Mouse (Mus musculus) CH12.LX (cell line): ENCODE measurements around the gene Cfap61. TPM values are rescaled to one million over a fixed set of nuclear protein-coding genes. Genes with fewer than 3 reads are reported as not detected.

ENCODE experiments used
- DNase-seq: peaks from one replicate; pipeline ENCODE4 v3.0.0-alpha.2; 2013; ENCODE audit errors: extremely low read depth
- H3K27ac ChIP-seq: 2 replicates; pipeline ENCODE4 v1.5.1; 2012; ENCODE audit warnings: low read depth, mild to moderate bottlenecking, control low read depth, moderate library complexity; ENCODE audit not compliant: insufficient read depth
- H3K27me3 ChIP-seq: replicated peaks from 2 replicates; pipeline ENCODE3; 2012; ENCODE audit warnings: inconsistent platforms
- H3K36me3 ChIP-seq, 2 experiments: replicated peaks in 1 of 2; 2 replicates each; pipeline versions ENCODE3 to v1.6.1; 2012; ENCODE audit warnings: inconsistent platforms in 1 of 2, low read length in 1 of 2, mild to moderate bottlenecking in 1 of 2, mixed read lengths in 1 of 2, moderate library complexity in 1 of 2; ENCODE audit not compliant: control insufficient read depth in 1 of 2, insufficient read depth in 1 of 2
- H3K4me1 ChIP-seq, 2 experiments: 2 replicates each; pipeline ENCODE4 v1.6.1; 2012; ENCODE audit warnings: inconsistent platforms in 1 of 2, moderate library complexity in 1 of 2; ENCODE audit not compliant: insufficient read depth in 2 of 2, control insufficient read depth in 1 of 2
- H3K4me2 ChIP-seq: 2 replicates; pipeline ENCODE4 v1.6.1; 2012; ENCODE audit warnings: low read depth, mild to moderate bottlenecking, control low read depth; ENCODE audit not compliant: poor library complexity, insufficient read depth, severe bottlenecking
- H3K4me3 ChIP-seq, 3 experiments: fragments of 150-350 bp in 1 of 3; sonication (generic) in 1 of 3; replicated peaks in 1 of 3; 2 replicates each; pipeline versions ENCODE3 to v1.5.1; 2011 to 2012; ENCODE audit warnings: low read depth in 2 of 3, low read length in 2 of 3, mild to moderate bottlenecking in 2 of 3, moderate library complexity in 2 of 3, control low read depth in 1 of 3, improper control_type of control experiment in 1 of 3, inconsistent platforms in 1 of 3, mixed read lengths in 1 of 3; ENCODE audit not compliant: poor library complexity in 1 of 3
- H3K79me2 ChIP-seq: replicated peaks from 2 replicates; pipeline ENCODE4 v1.6.1; 2012; ENCODE audit warnings: mild to moderate bottlenecking, moderate library complexity; ENCODE audit not compliant: control insufficient read depth, poor library complexity, insufficient read depth, severe bottlenecking; ENCODE audit errors: extremely low read depth
- H3K9ac ChIP-seq: 2 replicates; pipeline ENCODE4 v1.6.1; 2012; ENCODE audit warnings: low read depth, mild to moderate bottlenecking, control low read depth, moderate library complexity; ENCODE audit not compliant: insufficient read depth
- H3K9me3 ChIP-seq: replicated peaks from 2 replicates; pipeline ENCODE3; 2012; ENCODE audit warnings: low read length, inconsistent platforms, mixed read lengths
- BHLHE40 ChIP-seq: IDR thresholded peaks from 2 replicates; pipeline ENCODE4 v1.6.1; 2011; ENCODE audit warnings: mild to moderate bottlenecking, low read depth, low read length, improper control_type of control experiment
- CHD1 ChIP-seq: IDR thresholded peaks from 2 replicates; pipeline ENCODE4 v1.6.1; 2012; ENCODE audit warnings: low read depth, low read length, improper control_type of control experiment, inconsistent platforms
- CHD2 ChIP-seq: IDR thresholded peaks from 2 replicates; pipeline ENCODE4 v1.6.1; 2011; ENCODE audit warnings: low read length, improper control_type of control experiment
- CTCF ChIP-seq, 2 experiments: IDR thresholded peaks in 1 of 2; conservative IDR thresholded peaks in 1 of 2; 2 replicates each; pipeline ENCODE4 v1.5.1; 2011 to 2012; ENCODE audit warnings: low read depth in 2 of 2, low read length in 2 of 2, improper control_type of control experiment in 1 of 2, inconsistent platforms in 1 of 2, mild to moderate bottlenecking in 1 of 2, moderate library complexity in 1 of 2
- E2F4 ChIP-seq: IDR thresholded peaks from 2 replicates; pipeline ENCODE4 v1.6.1; 2011; ENCODE audit warnings: low read depth, low read length, improper control_type of control experiment; ENCODE audit not compliant: insufficient replicate concordance
- ELF1 ChIP-seq: IDR thresholded peaks from 2 replicates; pipeline ENCODE4 v1.6.1; 2014; ENCODE audit warnings: low read depth, mild to moderate bottlenecking, inconsistent platforms, low read length, improper control_type of control experiment
- ETS1 ChIP-seq: conservative IDR thresholded peaks from 2 replicates; pipeline ENCODE4 v1.6.1; 2012; ENCODE audit warnings: low read depth, mild to moderate bottlenecking, inconsistent platforms, low read length, improper control_type of control experiment, moderate library complexity
- HCFC1 ChIP-seq: IDR thresholded peaks from 2 replicates; pipeline ENCODE4 v1.6.1; 2012; ENCODE audit warnings: low read depth, mild to moderate bottlenecking, inconsistent platforms, low read length, improper control_type of control experiment
- JUN ChIP-seq: IDR thresholded peaks from 2 replicates; pipeline ENCODE4 v1.6.1; 2011; ENCODE audit warnings: low read depth, mild to moderate bottlenecking, low read length, improper control_type of control experiment, moderate library complexity; ENCODE audit not compliant: insufficient read depth
- KAT2A ChIP-seq: IDR thresholded peaks from 2 replicates; pipeline ENCODE4 v1.6.1; 2012; ENCODE audit warnings: low read length, improper control_type of control experiment, inconsistent platforms; ENCODE audit not compliant: insufficient replicate concordance
- MAZ ChIP-seq: IDR thresholded peaks from 2 replicates; pipeline ENCODE4 v1.6.1; 2012; ENCODE audit warnings: low read depth, mild to moderate bottlenecking, inconsistent platforms, low read length, improper control_type of control experiment, moderate library complexity
- MEF2A ChIP-seq: IDR thresholded peaks from 2 replicates; pipeline ENCODE4 v1.6.1; 2014; ENCODE audit warnings: low read depth, mild to moderate bottlenecking, inconsistent platforms, low read length, improper control_type of control experiment, borderline replicate concordance
- MXI1 ChIP-seq: IDR thresholded peaks from 2 replicates; pipeline ENCODE4 v1.6.1; 2011; ENCODE audit warnings: mild to moderate bottlenecking, low read depth, low read length, improper control_type of control experiment
- MYC ChIP-seq: IDR thresholded peaks from 2 replicates; pipeline ENCODE4 v1.6.1; 2011; ENCODE audit warnings: low read depth, mild to moderate bottlenecking, improper control_type of control experiment, low read length
- NELFE ChIP-seq: IDR thresholded peaks from 2 replicates; pipeline ENCODE4 v1.6.1; 2011; ENCODE audit warnings: low read depth, low read length, improper control_type of control experiment
- NRF1 ChIP-seq: IDR thresholded peaks from 2 replicates; pipeline ENCODE4 v1.6.1; 2014; ENCODE audit warnings: low read depth, mild to moderate bottlenecking, inconsistent platforms, low read length, improper control_type of control experiment, moderate library complexity
- RAD21 ChIP-seq: IDR thresholded peaks from 2 replicates; pipeline ENCODE4 v1.6.1; 2011; ENCODE audit warnings: low read depth, mild to moderate bottlenecking, low read length, improper control_type of control experiment, moderate library complexity
- RCOR1 ChIP-seq: conservative IDR thresholded peaks from 2 replicates; pipeline ENCODE4 v1.6.1; 2012; ENCODE audit warnings: low read depth, mild to moderate bottlenecking, inconsistent platforms, low read length, improper control_type of control experiment
- SIN3A ChIP-seq: IDR thresholded peaks from 2 replicates; pipeline ENCODE4 v1.6.1; 2012; ENCODE audit warnings: low read length, improper control_type of control experiment, inconsistent platforms
- SMC3 ChIP-seq: IDR thresholded peaks from 2 replicates; pipeline ENCODE4 v1.6.1; 2011; ENCODE audit warnings: low read depth, low read length, improper control_type of control experiment
- TCF12 ChIP-seq: IDR thresholded peaks from 2 replicates; pipeline ENCODE4 v1.6.1; 2014; ENCODE audit warnings: low read depth, mild to moderate bottlenecking, inconsistent platforms, low read length, improper control_type of control experiment
- UBTF ChIP-seq: IDR thresholded peaks from 2 replicates; pipeline ENCODE4 v1.6.1; 2012; ENCODE audit warnings: low read depth, mild to moderate bottlenecking, inconsistent platforms, low read length, improper control_type of control experiment, moderate library complexity
- USF1 ChIP-seq: IDR thresholded peaks from 2 replicates; pipeline ENCODE4 v1.6.1; 2014; ENCODE audit warnings: low read depth, mild to moderate bottlenecking, inconsistent platforms, low read length, improper control_type of control experiment
- USF2 ChIP-seq: conservative IDR thresholded peaks from 2 replicates; pipeline ENCODE4 v1.6.1; 2011; ENCODE audit warnings: low read depth, low read length, improper control_type of control experiment
- ZC3H11A ChIP-seq: IDR thresholded peaks from 2 replicates; pipeline ENCODE4 v1.6.1; 2012; ENCODE audit warnings: low read depth, mild to moderate bottlenecking, inconsistent platforms, low read length, improper control_type of control experiment
- ZMIZ1 ChIP-seq: IDR thresholded peaks from 2 replicates; pipeline ENCODE4 v1.6.1; 2012; ENCODE audit warnings: low read depth, mild to moderate bottlenecking, inconsistent platforms, low read length, improper control_type of control experiment
- ZNF384 ChIP-seq: IDR thresholded peaks from 2 replicates; pipeline ENCODE4 v1.6.1; 2012; ENCODE audit warnings: low read depth, low read length, improper control_type of control experiment, inconsistent platforms
- dilution Hi-C: fragments of 300-500 bp; cut with MboI; formaldehyde crosslinking; loops from 2 replicates; pipeline ENCODE4 v1.14.3; 2020; ENCODE audit warnings: low sequenced_read_pairs; ENCODE audit not compliant: extremely low pct_unique_long_range_greater_than_20kb, extremely low pct_ligation_motif_present
- in situ Hi-C: fragments of 300-500 bp; cut with MboI; formaldehyde crosslinking; loops from 3 replicates; pipeline ENCODE4 v1.14.3; 2019; ENCODE audit warnings: low sequenced_read_pairs, low pct_ligation_motif_present, low pct_unique_long_range_greater_than_20kb, mixed read lengths
- polyA plus RNA-seq: library from polyadenylated mRNA; unstranded; fragments of >175 nt; gene quantifications from 2 replicates; pipeline ENCODE4 v1.2.1, GENCODE M21; 2012; ENCODE audit warnings: low read depth; ENCODE audit not compliant: insufficient read length
- total RNA-seq, 2 experiments: library from RNA; depleted of rRNA; stranded (reverse); fragments of 300-350 nt in 1 of 2; fragments of >200 nt in 1 of 2; gene quantifications; 2 replicates each; pipeline ENCODE4 v1.2.3; 2012 to 2014

The Cfap61 gene
- total and polyA plus RNA-seq, 3 experiments: 0.34 TPM; not detected in 2

DNA sequence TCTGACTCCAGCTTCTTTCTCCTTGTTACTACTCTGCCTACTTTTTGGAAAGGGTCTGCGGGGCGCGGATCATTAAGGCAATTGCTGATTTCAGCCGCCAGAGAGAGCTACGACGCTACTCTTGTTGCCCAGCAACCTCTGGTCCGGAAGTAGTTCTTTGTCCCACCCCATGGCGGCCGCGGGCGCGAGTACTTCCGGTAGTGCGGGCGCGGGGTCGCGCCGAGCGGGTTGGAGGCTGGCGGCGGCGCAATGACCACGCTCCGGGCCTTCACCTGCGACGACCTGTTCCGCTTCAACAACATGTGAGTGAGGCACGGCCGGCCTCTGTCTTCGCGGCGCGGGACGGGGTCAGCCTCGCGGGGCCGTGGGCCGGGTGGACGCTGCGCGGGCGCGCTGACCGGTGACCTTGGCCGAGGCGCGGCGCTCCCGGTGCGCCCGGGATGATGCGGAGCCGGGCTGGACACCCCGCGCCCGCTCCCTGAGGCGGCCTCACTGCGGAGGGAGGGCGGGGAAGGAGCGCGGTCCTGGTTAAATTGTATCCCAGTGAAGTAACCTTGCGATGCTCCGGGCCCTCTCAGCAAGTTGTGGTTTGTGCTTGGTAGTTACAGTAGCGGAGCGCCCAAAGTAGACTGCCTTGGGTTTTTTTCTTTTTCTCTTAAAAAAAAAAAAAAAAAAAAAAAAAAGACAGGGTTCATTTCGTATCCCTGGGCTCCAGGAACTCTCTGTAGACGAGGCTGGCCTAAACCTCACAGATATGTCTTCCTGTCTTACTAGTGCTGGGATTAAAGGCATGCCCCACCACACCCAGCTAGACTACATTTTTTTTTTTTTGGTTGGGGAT is 31.3 kb upstream of the Cfap61 start (continued):
- no peak for TF ChIP-seq BHLHE40
- no peak for TF ChIP-seq USF1
- no peak for TF ChIP-seq ZC3H11A
- TF ChIP-seq, all 38 proteins: peak for 25

GRCm38 (mm10) chr2:145903983-145904616 is 30.5 kb upstream of the Cfap61 start:
- Histone ChIP-seq H3K9me3 (no peaks in the 10 kb centered on the region), H3K79me2 (peaks cover 59% of the 10 kb centered on the region), H3K36me3 (peaks cover 14 to 27% of the 10 kb centered on the region in 2 experiments), H3K4me2 (peak overlapping the region; percentile 84), H3K27ac (peak overlapping the region; percentile 37), H3K27me3 (no peaks in the 10 kb centered on the region), H3K4me3 (peak overlapping the region; percentile 85 to 97 (median 94)), H3K4me1 (peaks cover 9 to 56% of the 10 kb centered on the region in 2 experiments), H3K9ac (peak overlapping the region; percentile 84)
- dilution Hi-C loops (no loop called here), in situ Hi-C loops (no loop called here)
- peak; percentile 33 for DNase-seq
- no peak for TF ChIP-seq RAD21
- TF ChIP-seq CTCF (conservative IDR thresholded peaks at IDR 0.05 in 1 of 2, IDR thresholded peaks at IDR 0.05 in 1 of 2; ENCODE audit: low read depth in 2 of 2, low read length in 2 of 2): no peak
- TF ChIP-seq JUN: no peak
- TF ChIP-seq E2F4: no peak
- TF ChIP-seq MXI1: peak; percentile 56; the same call in 1 of the 2 replicates
- no peak for TF ChIP-seq UBTF
- no peak for TF ChIP-seq RCOR1
- TF ChIP-seq BHLHE40: no peak
- no peak for TF ChIP-seq MEF2A
- no peak for TF ChIP-seq CHD2
- no peak for TF ChIP-seq ETS1
- no peak for TF ChIP-seq ZNF384
- TF ChIP-seq HCFC1: no peak
- no peak for TF ChIP-seq MAZ
- no peak for TF ChIP-seq ZC3H11A
- TF ChIP-seq CHD1: peak; percentile 24
- no peak for TF ChIP-seq SMC3
- TF ChIP-seq TCF12: no peak
- no peak for TF ChIP-seq NRF1
- peak; percentile 53 for TF ChIP-seq SIN3A
- no peak for TF ChIP-seq USF2
- no peak for TF ChIP-seq MYC
- no peak for TF ChIP-seq ZMIZ1
- no peak for TF ChIP-seq ELF1
- TF ChIP-seq KAT2A: no peak
- TF ChIP-seq NELFE: no peak
